Mouse (Mus musculus) left cerebral cortex, postnatal 10 days (tissue): ENCODE measurements around the gene Fmod. TPM values are rescaled to one million over a fixed set of nuclear protein-coding genes. Genes with fewer than 3 reads are reported as not detected.

Experiments used
- DNase-seq, 2 experiments: peaks; one replicate each; pipeline ENCODE4 v3.0.0; 2021 to 2022; ENCODE audit warnings: low spot score in 2 of 2, mixed read lengths in 1 of 2; ENCODE audit errors: extremely low spot score in 1 of 2
- intact Hi-C: fragments of 180-260 bp; cut with DNase I; formaldehyde crosslinking; loops from one replicate; pipeline ENCODE4 v1.15.1; 2025
- total RNA-seq, 2 experiments: library from RNA; stranded (reverse); gene quantifications; 2 replicates each; pipeline ENCODE4 v1.2.3; 2021

Fmod gene
- total RNA-seq, 2 experiments from 2014 or later: 15.6 to 15.8 TPM

DNA sequence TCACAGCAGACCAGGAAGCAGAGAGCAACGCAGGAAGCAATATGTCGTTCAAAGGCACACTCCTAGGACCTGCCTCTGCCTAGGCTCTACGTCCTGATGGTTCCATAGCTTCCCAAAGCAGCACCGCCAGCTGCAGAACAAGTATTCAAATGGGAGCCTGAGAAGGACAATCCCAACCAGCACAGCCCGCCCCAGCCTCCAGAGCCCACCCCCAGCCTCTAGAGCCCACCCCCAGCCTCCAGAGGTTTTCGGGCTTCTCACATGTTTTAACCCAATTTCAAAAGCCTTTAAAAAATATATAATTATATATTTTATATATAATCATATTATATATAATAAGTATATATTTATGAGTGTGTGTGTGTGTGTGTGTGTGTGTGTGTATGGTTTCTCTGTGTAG, 12.5 kb downstream of the Fmod start:
- intact Hi-C loops: loop anchor here (2.0 to 5.0 kb wide), 3 partner anchors 87 to 417 kb away; no protein-coding TSS in a partner anchor
- peak in 1 of 2 experiments; percentile 49 for DNase-seq

- intact Hi-C loops: loop anchor here (2.0 to 5.0 kb wide), 2 partner anchors 54 to 279 kb away; partner anchors contain the start of gene Ppfia4
These were observed 16.2 kb downstream of the Fmod start for GRCm38 (mm10) chr1:134053207-134053606.

DNA sequence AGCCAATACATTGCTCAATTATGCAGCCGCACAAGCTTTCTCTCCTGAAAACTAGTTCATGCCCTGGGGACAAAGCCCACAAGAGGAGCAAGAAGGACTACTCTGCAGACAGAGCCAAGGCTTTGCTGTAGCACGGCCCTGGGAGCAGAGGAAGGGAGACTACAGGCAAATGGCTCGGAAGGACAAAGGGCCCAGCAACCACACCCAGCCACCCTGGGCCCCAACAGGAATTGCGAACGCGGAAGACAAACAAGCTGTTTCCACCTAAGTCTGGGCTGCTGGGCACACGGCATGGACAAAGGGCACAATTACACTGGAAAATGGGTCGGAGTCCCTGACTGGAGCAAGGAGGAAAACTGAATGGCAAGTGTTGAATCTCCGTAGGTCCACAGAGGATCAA, 18.0 kb downstream of the Fmod start:
- peak in 1 of 2 experiments; percentile 37 for DNase-seq
- intact Hi-C loops: no loop called here

More at GRCm38 (mm10) chr1:134053207-134053606, 16.2 kb downstream of the Fmod start:
- DNase-seq: peak; percentile 84 to 88

GRCm38 (mm10) chr1:134055666-134056245, 18.7 kb downstream of the Fmod start:
- no peak for DNase-seq
- intact Hi-C loops: no loop called here

DNA sequence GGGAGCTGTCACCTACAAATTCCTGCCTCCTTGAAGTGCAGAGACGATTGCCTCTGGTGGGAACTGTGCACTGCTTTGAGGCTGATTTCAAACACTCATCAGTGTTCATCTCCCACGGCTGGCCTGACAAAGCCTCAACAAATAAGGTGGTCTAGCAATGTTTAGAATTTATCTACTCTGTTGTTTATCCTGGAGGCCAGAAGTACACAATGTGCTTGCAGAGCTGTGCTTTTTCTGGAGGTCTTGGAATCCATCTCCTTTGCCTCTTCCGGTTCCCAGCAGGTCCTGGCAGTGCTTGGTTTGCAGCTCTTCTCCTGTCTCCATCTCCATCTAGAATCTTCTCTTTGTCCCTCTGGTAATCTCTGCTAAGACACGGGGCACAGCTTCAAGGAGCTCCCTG, 19.2 kb downstream of the Fmod start:
- intact Hi-C loops: no loop called here
- DNase-seq: no peak

GRCm38 (mm10) chr1:134057736-134058135, 20.7 kb downstream of the Fmod start:
- intact Hi-C loops: no loop called here
- DNase-seq: no peak

- no peak for DNase-seq
- intact Hi-C loops: no loop called here
These were observed 21.8 kb downstream of the Fmod start for GRCm38 (mm10) chr1:134058870-134059269.

GRCm38 (mm10) chr1:134059739-134060695, 23.0 kb downstream of the Fmod start:
- intact Hi-C loops: loop anchor here (5.0 kb wide), 1 partner anchor 37 kb away; no protein-coding TSS in a partner anchor
- DNase-seq: no peak

DNA sequence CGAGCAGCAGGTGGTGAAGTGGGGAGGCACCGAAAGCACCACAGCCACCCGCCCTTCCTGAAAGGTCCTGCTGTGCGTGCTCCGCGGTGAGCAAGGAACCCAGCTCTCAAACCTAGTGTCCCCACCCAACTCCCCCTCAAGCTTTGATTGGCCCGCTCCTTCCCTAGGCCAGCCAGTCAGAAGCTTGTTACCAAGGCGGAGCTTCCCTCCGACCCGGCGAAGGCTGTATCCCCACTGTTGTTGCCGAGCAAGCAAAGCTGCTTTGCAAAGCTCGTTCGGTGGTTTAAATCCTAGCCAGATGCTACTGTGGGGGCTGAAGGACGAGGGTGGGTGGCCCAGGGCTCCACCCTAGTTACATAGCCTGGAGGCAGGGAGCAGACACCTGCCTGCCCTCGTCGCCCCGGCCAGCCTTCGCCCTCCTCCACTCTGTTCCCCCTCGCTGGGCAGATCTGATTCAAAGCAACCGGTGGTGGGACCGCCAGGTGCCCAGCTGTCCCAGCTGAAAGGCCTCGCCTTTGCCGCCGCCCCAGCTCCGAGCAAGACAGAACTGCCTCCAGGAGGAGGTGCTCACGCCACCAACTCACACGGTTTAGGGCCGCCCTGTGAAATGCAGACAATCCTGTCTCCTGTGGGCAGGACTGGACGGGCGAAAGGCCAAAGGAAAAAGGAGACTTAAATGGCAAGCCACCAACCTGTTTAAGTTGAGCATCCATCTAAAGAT, 24.0 kb downstream of the Fmod start:
- intact Hi-C loops: loop anchor here (5.0 kb wide), 1 partner anchor 36 kb away; no protein-coding TSS in a partner anchor
- peak; percentile 92 to 93 for DNase-seq

GRCm38 (mm10) chr1:134061915-134062314, 24.9 kb downstream of the Fmod start:
- intact Hi-C loops: loop anchor here (5.0 kb wide), 1 partner anchor 35 kb away; no protein-coding TSS in a partner anchor

DNA sequence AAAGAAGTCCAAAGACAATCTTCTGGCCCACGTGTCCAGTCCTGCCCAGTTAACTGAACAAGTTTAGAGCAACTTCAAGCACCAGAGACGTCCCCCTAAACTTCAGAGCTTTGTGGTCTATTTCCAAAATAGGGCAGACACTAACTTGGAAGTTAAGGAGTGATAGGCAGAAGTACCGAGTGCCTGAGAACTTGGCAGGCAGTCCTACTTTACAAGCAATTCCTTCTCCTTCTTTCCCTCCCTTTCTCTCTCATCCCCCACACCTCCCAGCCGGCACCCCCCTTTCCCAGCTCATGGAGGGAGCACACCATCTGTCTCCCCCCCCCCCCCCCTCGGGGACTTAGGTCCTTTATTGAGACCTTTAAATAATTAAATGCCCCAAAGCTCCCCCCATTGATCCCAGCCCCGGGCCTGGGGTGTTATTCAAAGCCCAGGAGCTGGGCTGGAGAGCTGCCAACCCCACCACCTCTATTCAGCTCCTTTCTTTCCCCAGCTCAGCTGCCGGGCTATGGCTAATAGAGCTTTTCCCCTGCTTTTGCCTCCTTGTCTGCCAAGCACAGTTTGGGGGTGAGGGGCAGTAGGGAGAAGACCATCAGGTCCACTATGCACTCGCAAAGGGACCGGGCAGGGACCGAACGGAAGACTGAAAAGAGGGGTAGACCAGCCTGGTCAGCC, 25.5 kb downstream of the Fmod start:
- intact Hi-C loops: loop anchor here (5.0 kb wide), 1 partner anchor 35 kb away; no protein-coding TSS in a partner anchor
- DNase-seq: peak; percentile 54 to 69

More at GRCm38 (mm10) chr1:134061915-134062314, 24.9 kb downstream of the Fmod start:
- no peak for DNase-seq

- DNase-seq: peak; percentile 52 to 80
These were observed 26.2 kb downstream of the Fmod start for GRCm38 (mm10) chr1:134063086-134063772.

DNA sequence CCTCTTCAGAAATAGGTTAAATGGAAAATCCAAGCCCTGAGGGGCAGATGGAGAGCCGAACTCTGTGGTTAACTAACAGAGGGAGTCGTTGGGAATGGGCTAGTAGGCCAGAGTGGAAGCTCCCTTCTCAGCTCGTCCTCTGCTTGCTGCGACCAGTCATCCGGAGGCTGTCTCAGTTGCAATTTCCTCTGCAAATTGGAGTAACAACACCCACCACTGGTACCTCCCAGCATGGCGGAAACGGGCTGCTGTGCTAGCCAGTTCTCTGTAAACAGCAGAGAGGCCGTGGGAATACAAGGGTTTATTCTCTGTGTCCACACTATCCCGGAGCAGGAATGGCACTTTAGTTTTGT, 26.7 kb downstream of the Fmod start:
- DNase-seq: peak in 1 of 2 experiments; percentile 71
- intact Hi-C loops: loop anchor here (5.0 kb wide), 1 partner anchor 34 kb away; no protein-coding TSS in a partner anchor

More at GRCm38 (mm10) chr1:134063086-134063772, 26.2 kb downstream of the Fmod start:
- intact Hi-C loops: loop anchor here (5.0 kb wide), 1 partner anchor 34 kb away; no protein-coding TSS in a partner anchor

- intact Hi-C loops: loop anchor here (5.0 kb wide), 1 partner anchor 33 kb away; no protein-coding TSS in a partner anchor
- peak in 1 of 2 experiments; percentile 40 for DNase-seq
These were observed 27.3 kb downstream of the Fmod start for GRCm38 (mm10) chr1:134064296-134064831.

DNA sequence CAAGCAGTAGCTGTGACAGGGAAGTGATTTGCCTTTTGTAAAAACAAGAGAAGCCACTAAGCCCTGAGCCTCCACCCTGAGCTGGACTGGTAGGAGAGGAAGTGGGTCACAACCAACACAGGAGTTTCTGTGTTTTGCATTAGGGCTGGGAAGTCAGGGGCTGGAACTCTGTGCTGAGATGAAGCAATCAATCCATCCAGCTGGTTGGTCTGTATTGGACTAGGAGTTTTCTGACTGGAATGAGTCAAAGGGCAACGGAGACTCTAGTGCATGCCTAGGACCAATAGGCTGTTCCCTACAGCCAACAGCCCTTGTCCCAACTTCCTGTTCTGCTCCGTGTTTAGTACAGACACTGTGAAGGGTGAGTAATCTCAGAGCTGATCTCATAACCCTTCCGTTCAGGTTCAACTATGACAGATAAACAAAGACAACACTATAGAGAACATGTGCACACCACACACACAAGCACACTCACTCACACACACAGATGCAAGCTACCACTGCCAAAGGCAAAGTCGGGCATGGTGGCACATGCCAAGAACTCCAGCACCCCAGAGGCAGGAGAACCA, 28.3 kb downstream of the Fmod start:
- intact Hi-C loops: no loop called here
- DNase-seq: no peak

- intact Hi-C loops: no loop called here
- DNase-seq: no peak
These were observed 29.5 kb downstream of the Fmod start for GRCm38 (mm10) chr1:134066554-134066953.

DNA sequence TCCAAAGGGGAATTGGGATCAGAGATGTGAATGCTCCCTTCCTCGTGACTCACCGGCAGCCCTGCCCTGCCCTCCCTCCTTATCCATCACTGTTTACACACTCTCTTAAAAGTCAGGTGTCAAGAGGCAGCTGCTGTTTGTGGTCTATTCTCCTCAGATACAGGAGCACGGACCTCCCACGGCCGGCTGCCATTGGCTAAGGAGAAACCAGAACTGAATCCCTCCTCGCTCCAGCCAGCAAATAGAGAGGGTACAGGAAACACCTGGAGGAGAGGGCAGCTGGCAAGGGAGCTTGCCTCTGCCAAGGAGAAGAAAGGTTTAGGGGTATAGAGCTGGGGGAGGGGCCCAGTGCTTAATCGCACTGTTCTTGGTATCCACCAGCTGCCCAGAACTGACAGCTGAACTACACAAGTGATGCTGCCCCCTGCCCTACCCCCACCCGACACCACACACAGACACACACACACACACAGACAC, 30.1 kb downstream of the Fmod start:
- peak in 1 of 2 experiments; percentile 67 for DNase-seq
- intact Hi-C loops: no loop called here
